Mouse (Mus musculus) layer of hippocampus, postnatal 36 days (tissue): ENCODE measurements around the gene Rgs14. TPM values are rescaled to one million over a fixed set of nuclear protein-coding genes. Genes with fewer than 3 reads are reported as not detected.

Source experiments
- DNase-seq, 2 experiments: peaks; one replicate each; pipeline ENCODE4 v3.0.0; 2022
- total RNA-seq, 2 experiments: library from RNA; stranded (reverse); gene quantifications; 2 replicates each; pipeline ENCODE4 v1.2.3; 2021

Rgs14 gene
- total RNA-seq, 2 experiments from 2014 or later = 95.2 to 110 TPM

- DNase-seq = no peak
Observed at GRCm38 (mm10) chr13:55346745-55347144, 22.8 kb upstream of the Rgs14 start.

GRCm38 (mm10) chr13:55361145-55361544 lies 8.4 kb upstream of the Rgs14 start:
- no peak for DNase-seq

- peak in 1 of 2 experiments; percentile 36 for DNase-seq
Observed at GRCm38 (mm10) chr13:55361974-55362452, 7.5 kb upstream of the Rgs14 start.

GRCm38 (mm10) chr13:55362453-55363060 lies 7.0 kb upstream of the Rgs14 start, which contains the start of gene Lman2:
Lman2 (minus strand) TSS chr13:55362783.
- DNase-seq = peak; percentile 97 to 98

- DNase-seq = no peak
Observed at GRCm38 (mm10) chr13:55368401-55368800, 1.1 kb upstream of the Rgs14 start.

- DNase-seq = no peak
Observed at GRCm38 (mm10) chr13:55370234-55370633, 702 bp downstream of the Rgs14 start.

GRCm38 (mm10) chr13:55371007-55371681 lies 1.6 kb downstream of the Rgs14 start:
- peak in 1 of 2 experiments; percentile 39 for DNase-seq

- DNase-seq = no peak
Observed at GRCm38 (mm10) chr13:55371740-55372139, 2.2 kb downstream of the Rgs14 start.

GRCm38 (mm10) chr13:55374206-55374924 lies 4.8 kb downstream of the Rgs14 start:
- DNase-seq = no peak

GRCm38 (mm10) chr13:55375877-55376276 lies 6.3 kb downstream of the Rgs14 start:
- no peak for DNase-seq

- DNase-seq = no peak
Observed at GRCm38 (mm10) chr13:55378907-55379580, 9.5 kb downstream of the Rgs14 start.

GRCm38 (mm10) chr13:55381790-55382189 lies 12.3 kb downstream of the Rgs14 start:
- peak; percentile 55 to 69 for DNase-seq

- DNase-seq = no peak
Observed at GRCm38 (mm10) chr13:55390644-55391043, 21.1 kb downstream of the Rgs14 start.

- no peak for DNase-seq
Observed at GRCm38 (mm10) chr13:55391626-55392029, 22.1 kb downstream of the Rgs14 start.

- no peak for DNase-seq
Observed at GRCm38 (mm10) chr13:55392933-55393332, 23.4 kb downstream of the Rgs14 start.

- DNase-seq = no peak
Observed at GRCm38 (mm10) chr13:55398088-55398487, 28.6 kb downstream of the Rgs14 start, which contains the start of gene Slc34a1. Slc34a1 (plus strand) TSS chr13:55398187.

- no peak for DNase-seq
Observed at GRCm38 (mm10) chr13:55399300-55400038, 29.9 kb downstream of the Rgs14 start.

GRCm38 (mm10) chr13:55400039-55400346 lies 30.5 kb downstream of the Rgs14 start:
- DNase-seq = no peak

GRCm38 (mm10) chr13:55403266-55403665 lies 33.7 kb downstream of the Rgs14 start:
- no peak for DNase-seq

GRCm38 (mm10) chr13:55403935-55404852 lies 34.7 kb downstream of the Rgs14 start:
- DNase-seq = peak in 1 of 2 experiments; percentile 36
